Mouse (Mus musculus): ENCODE measurements around the gene Zap70. TPM values are rescaled to one million over a fixed set of nuclear protein-coding genes. Genes with fewer than 3 reads are reported as not detected.

Gene Zap70
- polyA plus RNA-seq, 1 experiment from 2014 or later, result not detected

Other genes with a start within 250 kb of the Zap70 start
- 0.97 and 0.98 TPM in 2 replicates for gene Cnnm3, start 249.9 kb upstream of the Zap70 start, polyA plus RNA-seq (2015; fragmentation: Nextera tagmentation; extraction: Ambion mirVana)
- gene Ankrd23, start 224.9 kb upstream of the Zap70 start, polyA plus RNA-seq (2015; fragmentation: Nextera tagmentation; extraction: Ambion mirVana), result 2.4 and 2.5 TPM in 2 replicates
- 0.14 TPM in 1 of 2 replicates, not detected in the other for gene Gm42417, start 222.4 kb upstream of the Zap70 start, polyA plus RNA-seq (2015; fragmentation: Nextera tagmentation; extraction: Ambion mirVana)
- gene Ankrd39, start 214.4 kb upstream of the Zap70 start, polyA plus RNA-seq (2015; fragmentation: Nextera tagmentation; extraction: Ambion mirVana), result 7.2 and 7.4 TPM in 2 replicates
- gene Sema4c, start 203.4 kb upstream of the Zap70 start, polyA plus RNA-seq (2015; fragmentation: Nextera tagmentation; extraction: Ambion mirVana), result 1.8 and 1.9 TPM in 2 replicates
- 0.15 and 0.17 TPM in 2 replicates for gene Fam178b, start 78.6 kb upstream of the Zap70 start, polyA plus RNA-seq (2015; fragmentation: Nextera tagmentation; extraction: Ambion mirVana)
- 499 and 526 TPM in 2 replicates for gene Cox5b, start 70.3 kb upstream of the Zap70 start, polyA plus RNA-seq (2015; fragmentation: Nextera tagmentation; extraction: Ambion mirVana)
- not detected in 2 replicates for gene 4933424G06Rik, start 51.6 kb upstream of the Zap70 start, polyA plus RNA-seq (2015; fragmentation: Nextera tagmentation; extraction: Ambion mirVana)
- gene Actr1b, start 47.4 kb upstream of the Zap70 start, polyA plus RNA-seq (2015; fragmentation: Nextera tagmentation; extraction: Ambion mirVana), result 34.3 and 37.8 TPM in 2 replicates
- gene Tmem131, start 181.9 kb downstream of the Zap70 start, polyA plus RNA-seq (2015; fragmentation: Nextera tagmentation; extraction: Ambion mirVana), result 6.5 and 8.7 TPM in 2 replicates

All from liver, embryonic 13.5 days (tissue).